Comparison of ENCODE assay signal across 21 mouse cellular contexts in genomic region chr11:103981826-103982225, GRCm38 (mm10). TPM values are rescaled to one million over a fixed set of nuclear protein-coding genes. Genes with fewer than 3 reads are reported as not detected.
A peak's percentile ranks its signal among the peaks of the same experiment; 100 is the strongest.
DNase-seq lines count a peak whose midpoint lies in the region; TF ChIP-seq lines count a peak whose summit lies in the region.
"Had no signal": no experiment of that assay in that cellular context is flagged by ENCODE, and none has a peak within 500 bp of the region (broad histone marks: within the 10 kb centered on the region; RNA-seq: fewer than 3 reads in every experiment).

No protein-coding gene starts in this region.

- H3K27ac ChIP-seq in left cerebral cortex, adult 2 months = peak overlapping the region; percentile 75
- peak overlapping the region; percentile 93 for H3K27ac ChIP-seq in macrophage
- H3K27ac ChIP-seq: embryonic facial prominence, embryonic 15.5 days; forebrain, embryonic 10.5 days; gastrocnemius, adult 2 months; hindbrain, embryonic 10.5 days; hindbrain, embryonic 14.5 days had no signal

- no peaks in the 10 kb centered on the region for H3K36me3 ChIP-seq in macrophage (ENCODE audit: inconsistent target)

- no peak overlapping the region for H3K4me3 ChIP-seq in left cerebral cortex, adult 2 months
- no peak overlapping the region for H3K4me3 ChIP-seq in macrophage (ENCODE audit: inconsistent target)
- H3K4me3 ChIP-seq: embryonic facial prominence, embryonic 15.5 days; erythroblast, embryonic 14.5 days; forebrain, embryonic 10.5 days; gastrocnemius, adult 2 months; heart, embryonic 12.5 days; hindbrain, embryonic 10.5 days had no signal

- peaks cover 36% of the 10 kb centered on the region for H3K79me2 ChIP-seq in macrophage (ENCODE audit: inconsistent target)

- intact Hi-C loops in left cerebral cortex, adult 2 months (cut with DNase I) = no loop called here
- intact Hi-C loops in left cerebral cortex, postnatal 4 days (cut with DNase I) = no loop called here

- TF ChIP-seq CTCF in left cerebral cortex, adult 2 months (IDR thresholded peaks at IDR 0.05) = no peak

- no peak for DNase-seq in left cerebral cortex, adult 2 months (ENCODE audit: extremely low spot score in 1 of 2, low spot score in 2 of 2)
- DNase-seq in left cerebral cortex, postnatal 4 days = no peak
- DNase-seq in right cerebral cortex, adult 18-20 months = peak; percentile 42
- no peak for DNase-seq in right cerebral cortex, postnatal 14 days
- no peak for DNase-seq in retina, embryonic 14.5 days (ENCODE audit: low spot score)
- no peak for DNase-seq in spleen, postnatal 36 days (ENCODE audit: low spot score in 2 of 2)
- DNase-seq: adrenal gland, adult 2 months; adrenal gland, postnatal 25 days; cerebellum, adult 11 months; cerebellum, adult 8-10 months; cerebellum, postnatal 14 days; embryo, embryonic 11 days; gastrocnemius, adult 2 months; gastrocnemius, postnatal 25 days had no signal

- WGBS in macrophage (ENCODE audit: missing documents) = 80% methylated on average over 5 of the region's 5 CpGs

RNA-seq across cellular contexts. Expression of gene Arf2, which starts 15.3 kb away (rescaled TPM):
- total RNA-seq in left cerebral cortex, adult 2 months (2021) = 10 to 100 TPM; 49.5 to 51.4 TPM
- 100 to 1,000 TPM; 138 to 141 TPM for total RNA-seq in left cerebral cortex, postnatal 4 days (2021)
- total RNA-seq in macrophage (2018; cell fraction: chromatin; rRNA removed) = 10 to 100 TPM; 17.7 to 55.6 (median 31.3) TPM
- 10 to 100 TPM; 47.4 to 73.7 (median 62.6) TPM for total RNA-seq in macrophage (2018; cell fraction: cytosol; rRNA removed)
- 10 to 100 TPM; 30.4 to 62.1 (median 42.6) TPM for total RNA-seq in macrophage (2018; cell fraction: nucleus; rRNA removed)
- polyA plus RNA-seq in macrophage (2018) = 36.4 to 59.4 TPM (median 58.5 TPM) in 3 replicates

RNA-seq across cellular contexts. Expression of gene Nsf, which starts 28.0 kb away (rescaled TPM):
- 100 to 1,000 TPM; 858 to 979 TPM for total RNA-seq in left cerebral cortex, adult 2 months (2021)
- total RNA-seq in left cerebral cortex, postnatal 4 days (2021) = 100 to 1,000 TPM; 241 to 292 TPM
- total RNA-seq in macrophage (2018; cell fraction: chromatin; rRNA removed) = 100 to 1,000 TPM in 18 of 26 experiments, 10 to 100 TPM in 8; 29.2 to 200 (median 142) TPM
- total RNA-seq in macrophage (2018; cell fraction: cytosol; rRNA removed) = 10 to 100 TPM; 50.6 to 78.7 (median 65.9) TPM
- 100 to 1,000 TPM in 7 of 26 experiments, 10 to 100 TPM in 19; 37.2 to 124 (median 75.3) TPM for total RNA-seq in macrophage (2018; cell fraction: nucleus; rRNA removed)
- polyA plus RNA-seq in macrophage (2018) = 58.7 to 88.9 TPM (median 64.1 TPM) in 3 replicates
